Mouse (Mus musculus) NIH3T3 (cell line): ENCODE results near the gene Epx.

Source experiments
- DNase-seq: peaks from one replicate; pipeline ENCODE4 v3.0.0-alpha.2; 2012; ENCODE audit warnings: low read depth

Gene Epx

GRCm38 (mm10) chr11:87840676-87841075 is 34.7 kb downstream of the Epx start:
- no peak for DNase-seq

GRCm38 (mm10) chr11:87828239-87828900 is 47.0 kb downstream of the Epx start, which contains the start of gene Lpo:
Lpo (minus strand) TSS chr11:87828289.
- DNase-seq = no peak

GRCm38 (mm10) chr11:87821502-87821901 is 53.8 kb downstream of the Epx start:
- DNase-seq = no peak

GRCm38 (mm10) chr11:87817443-87817773 is 57.9 kb downstream of the Epx start:
- DNase-seq = no peak

- no peak for DNase-seq
Measured at GRCm38 (mm10) chr11:87816707-87817442, 58.5 kb downstream of the Epx start.

GRCm38 (mm10) chr11:87814831-87815230 is 60.5 kb downstream of the Epx start:
- no peak for DNase-seq
